Mouse (Mus musculus): Measurements from ENCODE around the gene Fbxo21. TPM values are rescaled to one million over a fixed set of nuclear protein-coding genes. Genes with fewer than 3 reads are reported as not detected.

Fbxo21 gene
- polyA plus RNA-seq, 1 experiment from 2014 or later = 163 TPM

GRCm38 (mm10) chr5:118048412-118048811, 71.9 kb downstream of the Fbxo21 start:
- no peak overlapping the region for H3K4me2 ChIP-seq (ENCODE audit: low read length)
- H3K4me1 ChIP-seq (ENCODE audit: control insufficient read depth, insufficient read depth, low read length) = no peaks in the 10 kb centered on the region
- WGBS = 86% methylated on average over 4 of the region's 4 CpGs
- H3K4me3 ChIP-seq (replicated peaks; ENCODE audit: low read depth, low read length) = no peak overlapping the region
- no peak for ATAC-seq (ENCODE audit: low FRiP score, low TSS enrichment)
- no peak overlapping the region for H3K27ac ChIP-seq (replicated peaks; ENCODE audit: low read depth, low read length)
- DNase-seq = no peak
- H3K36me3 ChIP-seq (ENCODE audit: control insufficient read depth, insufficient read depth, low read length) = no peaks in the 10 kb centered on the region
- no peaks in the 10 kb centered on the region for H3K9me3 ChIP-seq (ENCODE audit: control insufficient read depth, low read length)
- H3K27me3 ChIP-seq (ENCODE audit: control insufficient read depth, insufficient read depth, low read length) = no peaks in the 10 kb centered on the region
- H3K9ac ChIP-seq (replicated peaks; ENCODE audit: low read length) = no peak overlapping the region

DNA sequence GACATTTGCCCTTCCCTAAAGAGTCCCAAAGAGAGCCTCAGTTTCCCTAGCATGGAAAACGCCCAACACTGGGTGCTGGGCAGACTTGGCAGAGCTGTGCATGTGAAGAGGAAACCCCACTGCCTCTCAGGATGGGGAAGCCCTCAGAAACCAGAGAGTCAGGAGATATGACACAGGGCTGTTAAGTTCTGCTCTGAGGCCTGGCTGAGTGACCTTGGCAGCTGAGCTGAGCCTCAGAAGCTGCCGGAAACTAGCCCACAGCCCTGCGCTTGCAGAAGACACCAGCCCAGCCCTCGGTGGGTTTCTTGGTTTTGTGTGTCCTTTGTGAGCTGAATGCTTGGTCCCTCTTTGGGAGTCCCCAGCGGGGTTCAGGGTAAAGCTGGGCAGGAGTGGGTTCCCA, 72.4 kb downstream of the Fbxo21 start:
- DNase-seq (no peak), ATAC-seq (ENCODE audit: low FRiP score, low TSS enrichment) (no peak)
- no peak overlapping the region for H3K4me3 ChIP-seq (replicated peaks; ENCODE audit: low read depth, low read length)
- 90% methylated on average over 5 of the region's 5 CpGs for WGBS
- H3K36me3 ChIP-seq (ENCODE audit: control insufficient read depth, insufficient read depth, low read length) = no peaks in the 10 kb centered on the region
- no peak overlapping the region for H3K9ac ChIP-seq (replicated peaks; ENCODE audit: low read length)
- no peaks in the 10 kb centered on the region for H3K9me3 ChIP-seq (ENCODE audit: control insufficient read depth, low read length)
- H3K27ac ChIP-seq (replicated peaks; ENCODE audit: low read depth, low read length) = no peak overlapping the region
- H3K4me1 ChIP-seq (ENCODE audit: control insufficient read depth, insufficient read depth, low read length) = no peaks in the 10 kb centered on the region
- no peak overlapping the region for H3K4me2 ChIP-seq (ENCODE audit: low read length)
- H3K27me3 ChIP-seq (ENCODE audit: control insufficient read depth, insufficient read depth, low read length) = no peaks in the 10 kb centered on the region

GRCm38 (mm10) chr5:118050743-118051142, 74.2 kb downstream of the Fbxo21 start:
- 85% methylated on average over 4 of the region's 4 CpGs for WGBS
- Histone ChIP-seq H3K27me3 (ENCODE audit: control insufficient read depth, insufficient read depth, low read length) (no peaks in the 10 kb centered on the region), H3K4me3 (replicated peaks; ENCODE audit: low read depth, low read length) (no peak overlapping the region), H3K4me1 (ENCODE audit: control insufficient read depth, insufficient read depth, low read length) (no peaks in the 10 kb centered on the region), H3K36me3 (ENCODE audit: control insufficient read depth, insufficient read depth, low read length) (no peaks in the 10 kb centered on the region), H3K9me3 (ENCODE audit: control insufficient read depth, low read length) (no peaks in the 10 kb centered on the region), H3K27ac (replicated peaks; ENCODE audit: low read depth, low read length) (no peak overlapping the region), H3K4me2 (ENCODE audit: low read length) (no peak overlapping the region), H3K9ac (replicated peaks; ENCODE audit: low read length) (no peak overlapping the region)
- DNase-seq (no peak), ATAC-seq (ENCODE audit: low FRiP score, low TSS enrichment) (no peak)

GRCm38 (mm10) chr5:118051981-118052662, 75.6 kb downstream of the Fbxo21 start:
- WGBS = 86% methylated on average over 8 of the region's 8 CpGs

DNA sequence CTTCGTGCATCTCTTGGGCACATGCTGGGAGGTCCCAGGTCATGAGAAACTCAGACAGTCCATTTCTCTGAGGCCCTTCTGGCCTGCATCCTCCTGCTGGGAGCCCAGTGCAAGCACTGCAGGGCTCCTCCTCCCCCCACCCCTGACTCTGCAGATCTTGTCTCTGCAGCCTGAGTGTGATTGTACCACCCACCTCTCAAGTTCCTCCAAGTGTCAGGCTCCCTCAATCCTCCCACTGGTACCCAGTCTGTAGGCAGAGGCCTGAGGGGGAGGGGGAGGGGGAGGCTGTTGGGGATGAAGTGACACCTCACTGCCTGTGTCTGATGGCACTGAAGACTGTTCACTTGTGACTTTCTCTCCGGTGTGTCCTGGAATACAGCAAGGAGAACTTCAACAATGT, 76.7 kb downstream of the Fbxo21 start:
- ATAC-seq (ENCODE audit: low FRiP score, low TSS enrichment) (no peak), DNase-seq (no peak)
- H3K4me2 ChIP-seq (ENCODE audit: low read length) = no peak overlapping the region
- H3K4me1 ChIP-seq (ENCODE audit: control insufficient read depth, insufficient read depth, low read length) = peaks cover 12% of the 10 kb centered on the region; the same call in 1 of the 2 replicates
- 98% methylated on average over 2 of the region's 2 CpGs for WGBS
- H3K36me3 ChIP-seq (ENCODE audit: control insufficient read depth, insufficient read depth, low read length) = no peaks in the 10 kb centered on the region
- H3K9ac ChIP-seq (replicated peaks; ENCODE audit: low read length) = no peak overlapping the region
- H3K27me3 ChIP-seq (ENCODE audit: control insufficient read depth, insufficient read depth, low read length) = no peaks in the 10 kb centered on the region
- H3K9me3 ChIP-seq (ENCODE audit: control insufficient read depth, low read length) = no peaks in the 10 kb centered on the region
- H3K27ac ChIP-seq (replicated peaks; ENCODE audit: low read depth, low read length) = no peak overlapping the region
- no peak overlapping the region for H3K4me3 ChIP-seq (replicated peaks; ENCODE audit: low read depth, low read length)

More at GRCm38 (mm10) chr5:118051981-118052662, 75.6 kb downstream of the Fbxo21 start:
- no peak for DNase-seq
- H3K9ac ChIP-seq (replicated peaks; ENCODE audit: low read length) = no peak overlapping the region
- ATAC-seq (ENCODE audit: low FRiP score, low TSS enrichment) = no peak
- H3K36me3 ChIP-seq (ENCODE audit: control insufficient read depth, insufficient read depth, low read length) = no peaks in the 10 kb centered on the region
- no peak overlapping the region for H3K27ac ChIP-seq (replicated peaks; ENCODE audit: low read depth, low read length)
- no peaks in the 10 kb centered on the region for H3K9me3 ChIP-seq (ENCODE audit: control insufficient read depth, low read length)
- H3K4me2 ChIP-seq (ENCODE audit: low read length) = no peak overlapping the region
- no peaks in the 10 kb centered on the region for H3K27me3 ChIP-seq (ENCODE audit: control insufficient read depth, insufficient read depth, low read length)
- no peak overlapping the region for H3K4me3 ChIP-seq (replicated peaks; ENCODE audit: low read depth, low read length)
- H3K4me1 ChIP-seq (ENCODE audit: control insufficient read depth, insufficient read depth, low read length) = peaks cover 2% of the 10 kb centered on the region; the same call in 1 of the 2 replicates

GRCm38 (mm10) chr5:118057508-118058111, 81.1 kb downstream of the Fbxo21 start:
- DNase-seq (no peak), ATAC-seq (ENCODE audit: low FRiP score, low TSS enrichment) (no peak)
- Histone ChIP-seq H3K4me3 (replicated peaks; ENCODE audit: low read depth, low read length) (no peak overlapping the region), H3K27me3 (ENCODE audit: control insufficient read depth, insufficient read depth, low read length) (no peaks in the 10 kb centered on the region), H3K9me3 (ENCODE audit: control insufficient read depth, low read length) (no peaks in the 10 kb centered on the region), H3K4me1 (ENCODE audit: control insufficient read depth, insufficient read depth, low read length) (peaks cover 12% of the 10 kb centered on the region; the same call in 1 of the 2 replicates), H3K27ac (replicated peaks; ENCODE audit: low read depth, low read length) (no peak overlapping the region; the same call in 1 of the 2 replicates), H3K9ac (replicated peaks; ENCODE audit: low read length) (no peak overlapping the region), H3K36me3 (ENCODE audit: control insufficient read depth, insufficient read depth, low read length) (no peaks in the 10 kb centered on the region), H3K4me2 (ENCODE audit: low read length) (no peak overlapping the region)
- WGBS = 51% methylated on average over 8 of the region's 8 CpGs

DNA sequence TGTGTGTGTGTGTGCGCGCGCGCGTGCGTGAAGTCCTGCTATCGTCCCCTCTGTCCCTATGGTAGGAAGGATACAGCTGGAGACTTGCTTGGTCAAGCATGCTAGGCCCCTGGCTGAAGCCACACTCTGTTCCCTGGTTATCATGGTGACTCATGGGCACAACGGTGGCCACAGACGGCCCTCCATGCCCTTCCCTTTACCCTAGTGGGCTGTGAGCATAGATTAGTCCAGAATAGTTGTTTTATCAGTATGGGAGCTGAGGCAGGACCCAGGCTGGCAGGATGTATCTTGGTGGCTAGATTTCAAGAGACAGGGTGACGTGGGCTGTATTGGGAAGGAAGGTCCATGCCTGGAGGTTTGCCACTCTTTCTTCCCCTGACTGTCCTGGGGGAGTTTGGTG, 82.3 kb downstream of the Fbxo21 start:
- Histone ChIP-seq H3K27me3 (ENCODE audit: control insufficient read depth, insufficient read depth, low read length) (no peaks in the 10 kb centered on the region), H3K9me3 (ENCODE audit: control insufficient read depth, low read length) (no peaks in the 10 kb centered on the region), H3K4me2 (ENCODE audit: low read length) (no peak overlapping the region), H3K4me1 (ENCODE audit: control insufficient read depth, insufficient read depth, low read length) (peaks cover 21% of the 10 kb centered on the region), H3K4me3 (replicated peaks; ENCODE audit: low read depth, low read length) (no peak overlapping the region), H3K36me3 (ENCODE audit: control insufficient read depth, insufficient read depth, low read length) (no peaks in the 10 kb centered on the region), H3K27ac (replicated peaks; ENCODE audit: low read depth, low read length) (no peak overlapping the region), H3K9ac (replicated peaks; ENCODE audit: low read length) (no peak overlapping the region)
- WGBS = 91% methylated on average over 10 of the region's 10 CpGs
- DNase-seq = no peak
- ATAC-seq (ENCODE audit: low FRiP score, low TSS enrichment) = no peak

DNA sequence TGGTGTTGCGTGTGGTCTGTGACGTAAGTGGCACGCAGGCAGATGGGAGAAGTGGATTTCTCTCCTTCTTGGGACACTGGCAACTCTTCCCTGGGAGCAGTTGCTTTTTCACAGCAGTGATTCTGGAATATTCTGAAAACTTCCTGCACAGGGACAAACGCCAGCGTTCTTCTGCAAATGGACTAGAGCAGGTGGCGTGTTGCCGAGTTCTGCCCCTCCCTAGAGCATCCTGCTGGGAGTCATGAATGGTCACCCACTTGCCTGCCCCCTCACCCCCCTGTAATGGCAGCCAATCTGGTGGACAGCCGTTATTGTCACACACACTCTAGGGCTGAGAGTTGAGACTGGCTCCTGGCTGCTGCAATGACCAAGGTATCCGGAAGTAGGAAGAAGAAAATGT, 83.1 kb downstream of the Fbxo21 start:
- no peaks in the 10 kb centered on the region for H3K9me3 ChIP-seq (ENCODE audit: control insufficient read depth, low read length)
- ATAC-seq (ENCODE audit: low FRiP score, low TSS enrichment) (no peak), DNase-seq (no peak)
- WGBS = 83% methylated on average over 9 of the region's 9 CpGs
- H3K4me2 ChIP-seq (ENCODE audit: low read length) = no peak overlapping the region
- peaks cover 28% of the 10 kb centered on the region for H3K4me1 ChIP-seq (ENCODE audit: control insufficient read depth, insufficient read depth, low read length)
- H3K9ac ChIP-seq (replicated peaks; ENCODE audit: low read length) = no peak overlapping the region
- H3K4me3 ChIP-seq (replicated peaks; ENCODE audit: low read depth, low read length) = no peak overlapping the region
- no peaks in the 10 kb centered on the region for H3K27me3 ChIP-seq (ENCODE audit: control insufficient read depth, insufficient read depth, low read length)
- H3K36me3 ChIP-seq (ENCODE audit: control insufficient read depth, insufficient read depth, low read length) = no peaks in the 10 kb centered on the region
- H3K27ac ChIP-seq (replicated peaks; ENCODE audit: low read depth, low read length) = no peak overlapping the region
